Mouse (Mus musculus) megakaryocyte, embryonic 14.5 days (primary cell): ENCODE measurements around the gene Xirp1. TPM values are rescaled to one million over a fixed set of nuclear protein-coding genes. Genes with fewer than 3 reads are reported as not detected.

Experiments
- H3K27me3 ChIP-seq: replicated peaks from 2 replicates; pipeline ENCODE3; 2012; ENCODE audit warnings: inconsistent platforms
- H3K36me3 ChIP-seq: replicated peaks from 2 replicates; pipeline ENCODE3; 2012; ENCODE audit warnings: low read length, inconsistent platforms, mixed read lengths
- H3K4me1 ChIP-seq: 2 replicates; pipeline ENCODE4 v1.6.1; 2012; ENCODE audit warnings: inconsistent platforms
- H3K4me3 ChIP-seq: replicated peaks from 2 replicates; pipeline ENCODE3; 2012; ENCODE audit warnings: moderate library complexity, mild to moderate bottlenecking, inconsistent platforms
- H3K9me3 ChIP-seq: 2 replicates; pipeline ENCODE4 v1.6.1; 2012; ENCODE audit warnings: inconsistent platforms
- FLI1 ChIP-seq: IDR thresholded peaks from 2 replicates; pipeline ENCODE4 v1.6.1; 2012; ENCODE audit warnings: low read length, inconsistent platforms, mixed read lengths
- GATA1 ChIP-seq: IDR thresholded peaks from 3 replicates; pipeline ENCODE4 v1.6.1; 2012; ENCODE audit warnings: mixed read lengths, low read length, inconsistent platforms, borderline replicate concordance
- polyA plus RNA-seq: library from polyadenylated mRNA; stranded (reverse); fragments of >175 nt; gene quantifications from 2 replicates; pipeline ENCODE4 v1.2.3, GENCODE M21; 2012; ENCODE audit warnings: low replicate concordance; ENCODE audit not compliant: insufficient read depth

Gene Xirp1
- polyA plus RNA-seq, 1 experiment, result not detected

- Histone ChIP-seq H3K9me3 (no peaks in the 10 kb centered on the region), H3K4me1 (peaks cover 19% of the 10 kb centered on the region), H3K36me3 (no peaks in the 10 kb centered on the region), H3K4me3 (no peak overlapping the region), H3K27me3 (peaks cover 16% of the 10 kb centered on the region)
- TF ChIP-seq GATA1 (no peak), FLI1 (no peak)
Measured at GRCm38 (mm10) chr9:120049407-120049806, 26.0 kb upstream of the Xirp1 start.

- Histone ChIP-seq H3K4me3 (no peak overlapping the region), H3K27me3 (peaks cover 22% of the 10 kb centered on the region), H3K9me3 (no peaks in the 10 kb centered on the region), H3K36me3 (no peaks in the 10 kb centered on the region), H3K4me1 (peaks cover 18% of the 10 kb centered on the region)
- no peak for TF ChIP-seq FLI1
- TF ChIP-seq GATA1, result no peak
Measured at GRCm38 (mm10) chr9:120048495-120048894, 25.1 kb upstream of the Xirp1 start.

DNA sequence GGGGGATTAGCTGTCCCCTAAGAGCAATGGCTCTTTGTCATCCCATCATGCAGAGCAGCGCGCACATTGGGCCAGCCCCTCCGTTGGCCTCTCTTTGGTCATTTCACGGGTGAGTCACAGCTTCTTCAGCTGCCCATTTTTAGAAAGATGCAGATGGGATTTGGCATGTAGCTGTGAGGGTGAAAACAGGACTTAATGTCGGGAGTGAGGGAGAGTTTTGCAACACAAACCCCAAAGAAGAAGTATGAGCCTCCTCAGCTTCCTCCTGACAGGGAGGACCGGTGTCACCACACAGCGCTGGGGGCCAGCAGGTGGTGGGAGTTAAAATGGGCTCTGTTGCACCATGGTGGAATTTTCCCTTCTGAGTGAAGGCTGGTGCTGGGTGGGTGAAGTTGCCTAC is 19.7 kb upstream of the Xirp1 start:
- Histone ChIP-seq H3K36me3 (no peaks in the 10 kb centered on the region), H3K9me3 (peaks cover 12% of the 10 kb centered on the region), H3K4me3 (peak overlapping the region; percentile 39), H3K27me3 (peaks cover 47% of the 10 kb centered on the region), H3K4me1 (peaks cover 4% of the 10 kb centered on the region; the same call in 1 of the 2 replicates)
- TF ChIP-seq FLI1 (no peak), GATA1 (no peak)

- H3K4me3 ChIP-seq, result no peak overlapping the region
- TF ChIP-seq GATA1 (no peak), FLI1 (no peak)
Measured at GRCm38 (mm10) chr9:120037414-120037813, 14.0 kb upstream of the Xirp1 start.

DNA sequence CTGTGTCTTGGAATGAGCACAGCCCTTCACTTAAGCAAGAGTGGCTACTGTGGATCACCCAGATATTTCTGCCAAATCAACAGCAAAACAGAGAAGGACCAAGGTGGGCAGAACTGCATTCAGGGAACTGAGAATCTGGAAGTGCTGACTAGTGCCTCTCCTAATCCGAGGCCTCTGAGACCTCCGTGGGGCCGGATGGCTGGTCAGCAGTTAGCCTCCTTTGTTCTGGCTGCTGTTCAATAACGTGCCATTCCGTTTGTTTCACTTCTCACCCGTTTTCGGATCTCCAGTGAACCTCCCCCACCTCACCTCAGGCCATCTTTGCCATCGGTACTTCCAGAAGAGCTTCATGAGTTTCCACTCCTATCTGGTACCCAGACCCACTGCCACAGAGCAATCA is 11.0 kb upstream of the Xirp1 start:
- Histone ChIP-seq H3K27me3 (peaks cover 14% of the 10 kb centered on the region), H3K4me1 (peaks cover 23% of the 10 kb centered on the region), H3K36me3 (no peaks in the 10 kb centered on the region), H3K9me3 (peaks cover 4% of the 10 kb centered on the region), H3K4me3 (no peak overlapping the region)
- TF ChIP-seq GATA1 (no peak), FLI1 (no peak)

More at GRCm38 (mm10) chr9:120037414-120037813, 14.0 kb upstream of the Xirp1 start:
- H3K9me3 ChIP-seq, result peaks cover 12% of the 10 kb centered on the region
- 0 out of 2 replicates have a peak, but pooled peaks cover under 1% of the 10 kb centered on the region for H3K4me1 ChIP-seq
- peaks cover 29% of the 10 kb centered on the region for H3K27me3 ChIP-seq
- H3K36me3 ChIP-seq, result no peaks in the 10 kb centered on the region

DNA sequence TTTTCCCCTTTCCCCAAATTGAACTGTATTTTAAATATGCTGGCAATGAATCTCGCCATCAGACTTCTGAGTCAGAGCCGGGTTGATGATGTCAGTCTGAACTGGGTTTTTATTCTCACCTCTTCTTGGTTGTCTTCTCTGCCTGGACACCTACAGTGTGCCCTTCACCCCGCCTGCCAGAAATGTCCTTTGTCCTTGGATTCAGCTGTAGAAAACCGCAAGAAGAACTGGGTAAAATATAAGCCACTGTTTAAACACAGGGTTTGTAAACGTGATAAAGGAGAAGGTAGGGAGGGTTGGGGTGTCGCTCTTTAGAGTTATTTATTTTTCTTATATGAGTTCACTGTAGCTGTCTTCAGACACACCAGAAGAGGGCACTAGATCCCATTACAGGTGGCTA is 9.3 kb upstream of the Xirp1 start:
- Histone ChIP-seq H3K4me3 (no peak overlapping the region), H3K9me3 (no peaks in the 10 kb centered on the region), H3K4me1 (peaks cover 33% of the 10 kb centered on the region), H3K27me3 (peaks cover 20% of the 10 kb centered on the region), H3K36me3 (no peaks in the 10 kb centered on the region)
- TF ChIP-seq GATA1, result no peak
- no peak for TF ChIP-seq FLI1

DNA sequence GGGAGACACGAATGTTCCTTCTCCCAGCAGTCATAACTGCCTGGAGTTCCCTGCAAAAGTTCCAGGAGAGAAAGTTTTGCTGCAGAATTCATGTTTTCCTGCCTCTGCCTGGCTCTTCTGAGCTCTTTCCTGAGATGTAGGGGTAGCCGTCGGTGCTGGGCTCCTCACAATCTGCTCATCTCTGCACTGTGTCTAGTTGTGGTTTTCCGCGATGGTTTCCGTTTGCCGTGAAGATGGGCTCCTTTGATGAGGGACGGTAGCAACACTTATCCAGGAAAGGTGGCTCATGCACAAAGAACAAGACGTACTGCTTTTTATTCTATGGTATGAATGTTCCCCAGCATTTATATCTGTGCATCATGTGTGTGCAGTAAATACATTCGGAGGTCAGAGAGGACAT is 7.0 kb upstream of the Xirp1 start:
- Histone ChIP-seq H3K36me3 (no peaks in the 10 kb centered on the region), H3K9me3 (no peaks in the 10 kb centered on the region), H3K4me3 (no peak overlapping the region), H3K4me1 (peaks cover 42% of the 10 kb centered on the region), H3K27me3 (peaks cover 33% of the 10 kb centered on the region)
- TF ChIP-seq GATA1 (no peak), FLI1 (no peak)

DNA sequence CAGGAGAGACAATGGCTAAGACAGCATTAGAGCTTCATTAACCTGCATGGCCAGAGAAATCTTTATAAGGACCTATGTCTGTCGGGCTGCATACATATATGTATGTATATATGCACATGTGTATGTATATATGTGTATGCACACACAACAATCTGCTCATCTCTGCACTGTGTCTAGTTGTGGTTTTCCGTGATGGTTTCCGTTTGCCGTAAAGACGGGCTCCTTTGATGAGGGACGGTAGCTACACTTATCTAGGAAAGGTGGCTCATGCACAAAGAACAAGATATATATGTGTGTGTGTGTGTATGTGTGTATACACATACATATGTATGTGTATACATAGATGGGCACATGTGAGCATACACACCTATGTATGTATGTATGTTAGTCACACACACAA is 6.5 kb upstream of the Xirp1 start:
- peaks cover 42% of the 10 kb centered on the region for H3K4me1 ChIP-seq
- TF ChIP-seq GATA1 (no peak), FLI1 (no peak)
- H3K4me3 ChIP-seq, result no peak overlapping the region
- H3K27me3 ChIP-seq, result peaks cover 37% of the 10 kb centered on the region
- H3K36me3 ChIP-seq, result no peaks in the 10 kb centered on the region
- H3K9me3 ChIP-seq, result no peaks in the 10 kb centered on the region

DNA sequence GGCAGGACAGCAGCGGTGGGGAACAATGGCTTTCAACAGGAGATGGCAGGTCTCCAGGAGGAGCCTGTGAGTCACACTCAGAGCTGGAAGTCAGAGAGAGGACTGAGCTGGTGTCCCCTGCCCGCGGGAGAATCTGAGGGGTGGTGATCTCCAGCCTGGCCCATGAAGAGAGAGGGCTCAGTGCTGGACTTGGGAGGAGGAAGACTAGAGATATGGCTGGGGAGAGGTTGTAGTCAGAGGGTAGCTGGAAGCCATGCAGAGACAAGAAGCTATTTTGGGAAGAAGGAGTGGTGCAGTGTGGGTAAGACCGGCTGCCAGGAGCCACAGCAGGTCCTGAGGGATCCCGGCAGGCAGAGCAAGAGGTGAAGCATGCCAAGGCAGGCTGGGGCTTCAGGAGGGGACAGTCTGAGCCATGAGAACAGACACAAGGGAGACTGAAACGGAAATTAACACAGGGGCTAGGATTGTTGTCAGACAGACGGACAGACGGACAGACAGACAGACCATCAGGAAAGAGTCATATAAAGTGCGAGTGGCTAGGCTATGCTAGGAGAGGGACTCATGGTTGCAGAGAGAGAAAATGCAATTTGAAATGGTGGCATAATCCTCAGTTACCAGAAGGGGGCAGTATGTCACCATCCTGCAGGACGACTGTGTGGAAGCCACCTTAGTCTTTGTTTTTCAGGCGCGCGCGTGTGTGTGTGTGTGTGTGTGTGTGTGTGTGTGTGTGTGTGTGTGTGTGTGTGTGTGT is 4.2 kb upstream of the Xirp1 start:
- H3K4me1 ChIP-seq, result peaks cover 42% of the 10 kb centered on the region
- no peaks in the 10 kb centered on the region for H3K36me3 ChIP-seq
- H3K4me3 ChIP-seq, result peak overlapping the region; percentile 81
- TF ChIP-seq GATA1 (no peak), FLI1 (no peak)
- H3K27me3 ChIP-seq, result peaks cover 48% of the 10 kb centered on the region
- no peaks in the 10 kb centered on the region for H3K9me3 ChIP-seq

DNA sequence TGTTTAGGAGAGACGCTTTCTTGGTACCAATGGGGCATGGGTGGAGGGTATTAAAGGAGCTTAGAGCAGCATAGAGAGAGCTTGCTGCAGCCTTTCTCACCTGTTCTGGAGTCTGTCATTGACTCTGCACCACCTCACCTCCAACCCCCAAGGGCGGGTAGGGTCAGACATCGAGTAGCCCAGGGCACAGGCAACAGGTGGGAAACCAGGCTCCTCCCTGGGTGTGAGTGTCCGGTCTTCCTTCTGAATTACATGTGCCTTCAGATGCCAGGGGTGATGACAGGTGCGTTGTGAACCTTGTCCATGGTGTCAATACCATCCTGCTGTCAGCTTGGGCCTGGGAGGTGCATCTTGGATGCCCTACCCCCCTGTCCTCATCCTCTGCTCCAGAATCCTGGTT is 1.2 kb upstream of the Xirp1 start:
- no peaks in the 10 kb centered on the region for H3K36me3 ChIP-seq
- peaks cover 51% of the 10 kb centered on the region for H3K27me3 ChIP-seq
- TF ChIP-seq FLI1 (no peak), GATA1 (no peak)
- H3K9me3 ChIP-seq, result no peaks in the 10 kb centered on the region
- H3K4me1 ChIP-seq, result peaks cover 48% of the 10 kb centered on the region
- H3K4me3 ChIP-seq, result no peak overlapping the region
